Mouse (Mus musculus) limb, embryonic 12.5 days (tissue): ENCODE measurements around the gene Ptprj. TPM values are rescaled to one million over a fixed set of nuclear protein-coding genes. Genes with fewer than 3 reads are reported as not detected.

Experiments
- ATAC-seq: fragments of 200-750 bp; cut with Nextera tagmentation; 2 replicates; pipeline ENCODE4 v1.8.0; 2017; ENCODE audit warnings: low read depth, moderate TSS enrichment; ENCODE audit not compliant: insufficient number of reproducible peaks, insufficient read depth, low FRiP score, low TSS enrichment
- H3K27ac ChIP-seq: fragments of 300-500 bp; sonication (generic); 2 replicates; pipeline ENCODE4 v1.5.1; 2016; ENCODE audit warnings: mild to moderate bottlenecking, moderate library complexity
- H3K27me3 ChIP-seq: fragments of 300-500 bp; sonication (generic); 2 replicates; pipeline ENCODE4 v1.6.1; 2016; ENCODE audit warnings: mild to moderate bottlenecking, moderate library complexity
- H3K36me3 ChIP-seq: fragments of 300-500 bp; sonication (generic); 2 replicates; pipeline ENCODE4 v1.6.1; 2016; ENCODE audit warnings: mild to moderate bottlenecking, moderate library complexity
- H3K4me1 ChIP-seq: fragments of 300-500 bp; sonication (generic); replicated peaks from 2 replicates; pipeline ENCODE4 v1.6.1; 2016
- H3K4me2 ChIP-seq: fragments of 300-500 bp; sonication (generic); 2 replicates; pipeline ENCODE4 v1.6.1; 2016; ENCODE audit warnings: mild to moderate bottlenecking, moderate library complexity
- H3K4me3 ChIP-seq: fragments of 300-500 bp; sonication (generic); replicated peaks from 2 replicates; pipeline ENCODE4 v1.5.1; 2016; ENCODE audit warnings: mild to moderate bottlenecking
- H3K9ac ChIP-seq: fragments of 300-500 bp; sonication (generic); replicated peaks from 2 replicates; pipeline ENCODE4 v1.6.1; 2016; ENCODE audit warnings: mild to moderate bottlenecking, moderate library complexity
- H3K9me3 ChIP-seq: fragments of 300-500 bp; sonication (generic); 2 replicates; pipeline ENCODE4 v1.6.1; 2016; ENCODE audit warnings: mild to moderate bottlenecking, moderate library complexity
- WGBS: fragments of 180-500 bp; shearing (Covaris S2); methylation state at CpG from one replicate; pipeline ENCODE4 v1.1.7; 2016; 5-methylcytosine and 5-hydroxymethylcytosine counted together
- polyA plus RNA-seq: library from polyadenylated mRNA; unstranded; fragments of >200 nt; fragmentation: Nextera tagmentation; extraction: Ambion mirVana; gene quantifications from 2 replicates; pipeline ENCODE4 v1.2.1, GENCODE M21; 2016

The Ptprj gene
- polyA plus RNA-seq, 1 experiment from 2014 or later: 1.3 TPM

DNA sequence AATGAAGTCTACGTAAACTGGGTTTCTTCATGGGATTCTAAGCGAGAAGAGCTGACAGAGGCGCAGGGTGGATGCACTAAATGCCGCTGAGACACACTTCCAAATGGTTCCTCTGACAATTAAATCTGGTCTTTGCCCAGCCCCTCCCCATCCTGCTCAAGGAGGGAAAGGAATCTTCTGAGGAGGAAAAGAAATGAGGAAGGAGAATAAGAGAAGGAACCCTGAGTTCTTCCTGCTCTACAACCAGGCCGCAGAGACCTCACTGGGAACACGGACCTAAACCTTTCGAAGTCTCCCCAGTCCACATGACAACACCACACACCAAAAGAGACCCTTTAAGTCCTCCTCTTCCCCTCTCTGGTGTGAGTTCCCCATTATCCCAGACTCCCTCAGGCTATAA, 101.9 kb downstream of the Ptprj start:
- H3K4me3 ChIP-seq: no peak overlapping the region
- no peak for ATAC-seq
- no peaks in the 10 kb centered on the region for H3K9me3 ChIP-seq
- H3K27me3 ChIP-seq: peaks cover 12% of the 10 kb centered on the region; the same call in 1 of the 2 replicates
- H3K36me3 ChIP-seq: no peaks in the 10 kb centered on the region
- H3K4me2 ChIP-seq: no peak overlapping the region
- no peak overlapping the region for H3K9ac ChIP-seq
- H3K4me1 ChIP-seq: 0 out of 2 replicates have a peak, but pooled peaks cover 5% of the 10 kb centered on the region
- 88% methylated on average over 7 of the region's 7 CpGs for WGBS
- no peak overlapping the region for H3K27ac ChIP-seq

- H3K9ac ChIP-seq: no peak overlapping the region
- ATAC-seq: no peak
- peaks cover 12% of the 10 kb centered on the region; the same call in 1 of the 2 replicates for H3K27me3 ChIP-seq
- WGBS: 25% methylated on average over 8 of the region's 8 CpGs
- H3K9me3 ChIP-seq: no peaks in the 10 kb centered on the region
- no peaks in the 10 kb centered on the region for H3K36me3 ChIP-seq
- 0 out of 2 replicates have a peak, but pooled peaks cover 5% of the 10 kb centered on the region for H3K4me1 ChIP-seq
- no peak overlapping the region for H3K4me2 ChIP-seq
- H3K27ac ChIP-seq: no peak overlapping the region
- no peak overlapping the region for H3K4me3 ChIP-seq
Observed at GRCm38 (mm10) chr2:90477617-90478016, 102.8 kb downstream of the Ptprj start.

- no peaks in the 10 kb centered on the region for H3K9me3 ChIP-seq
- WGBS: 71% methylated on average over 4 of the region's 5 CpGs
- no peak overlapping the region for H3K4me3 ChIP-seq
- H3K4me1 ChIP-seq: 0 out of 2 replicates have a peak, but pooled peaks cover 5% of the 10 kb centered on the region
- no peak overlapping the region for H3K9ac ChIP-seq
- ATAC-seq: no peak
- H3K27ac ChIP-seq: no peak overlapping the region
- H3K4me2 ChIP-seq: no peak overlapping the region
- peaks cover 12% of the 10 kb centered on the region; the same call in 1 of the 2 replicates for H3K27me3 ChIP-seq
- H3K36me3 ChIP-seq: no peaks in the 10 kb centered on the region
Observed at GRCm38 (mm10) chr2:90476792-90477191, 103.7 kb downstream of the Ptprj start.

DNA sequence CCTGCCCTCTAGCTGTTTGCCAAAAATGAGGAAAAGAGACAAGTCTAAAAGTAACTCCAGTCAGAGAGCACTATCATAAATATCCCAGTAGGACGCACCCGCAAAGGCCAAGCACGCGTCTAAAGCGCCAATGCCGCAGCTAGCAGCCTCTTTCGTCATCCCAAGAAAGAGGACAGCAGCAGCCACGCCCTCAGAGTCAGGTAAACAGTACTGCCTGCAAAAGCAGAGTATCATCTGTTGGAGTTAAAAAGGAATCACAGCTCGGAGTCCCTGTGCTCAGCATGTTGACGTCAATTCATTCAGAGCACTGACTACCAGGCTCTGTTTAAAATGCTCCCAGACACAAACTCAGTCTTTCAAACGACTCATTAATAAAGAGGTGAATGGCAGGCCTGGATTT, 104.1 kb downstream of the Ptprj start:
- Histone ChIP-seq H3K27me3 (peaks cover 12% of the 10 kb centered on the region; the same call in 1 of the 2 replicates), H3K9ac (no peak overlapping the region), H3K9me3 (no peaks in the 10 kb centered on the region), H3K4me1 (0 out of 2 replicates have a peak, but pooled peaks cover 5% of the 10 kb centered on the region), H3K4me3 (no peak overlapping the region), H3K4me2 (no peak overlapping the region), H3K36me3 (no peaks in the 10 kb centered on the region), H3K27ac (no peak overlapping the region)
- no peak for ATAC-seq
- WGBS: 83% methylated on average over 11 of the region's 11 CpGs

GRCm38 (mm10) chr2:90474593-90475405, 105.6 kb downstream of the Ptprj start:
- H3K27me3 ChIP-seq: peaks cover 12% of the 10 kb centered on the region; the same call in 1 of the 2 replicates
- no peaks in the 10 kb centered on the region for H3K9me3 ChIP-seq
- H3K9ac ChIP-seq: no peak overlapping the region
- WGBS: 6% methylated on average over 11 of the region's 11 CpGs
- ATAC-seq: peak; percentile 87
- H3K4me2 ChIP-seq: peak overlapping the region; percentile 56
- H3K36me3 ChIP-seq: no peaks in the 10 kb centered on the region
- 0 out of 2 replicates have a peak, but pooled peaks cover 5% of the 10 kb centered on the region for H3K4me1 ChIP-seq
- H3K27ac ChIP-seq: no peak overlapping the region
- peak overlapping the region; percentile 24 for H3K4me3 ChIP-seq

DNA sequence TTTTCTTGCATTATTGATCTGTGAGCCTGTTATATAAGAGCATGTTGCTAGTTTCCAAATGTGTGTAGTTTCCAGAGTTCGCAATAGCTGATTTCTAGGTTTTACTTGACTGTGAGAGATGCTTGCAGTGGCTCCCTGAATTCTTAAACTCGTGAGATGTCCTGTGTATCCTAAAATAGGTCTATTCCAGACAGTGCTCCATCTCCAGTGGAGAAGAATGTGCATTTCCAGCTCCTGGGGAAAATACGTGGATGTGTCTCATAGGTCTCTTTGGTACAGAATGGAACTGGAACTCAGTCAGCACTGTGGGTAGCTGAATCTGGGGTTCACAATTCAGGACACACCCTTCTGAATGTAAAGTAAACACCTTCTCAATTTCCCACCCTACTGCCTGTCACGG, 107.7 kb downstream of the Ptprj start:
- Histone ChIP-seq H3K9ac (no peak overlapping the region), H3K27ac (no peak overlapping the region), H3K36me3 (no peaks in the 10 kb centered on the region), H3K4me3 (no peak overlapping the region), H3K4me1 (0 out of 2 replicates have a peak, but pooled peaks cover 5% of the 10 kb centered on the region), H3K9me3 (no peaks in the 10 kb centered on the region), H3K27me3 (peaks cover 5% of the 10 kb centered on the region; the same call in 1 of the 2 replicates), H3K4me2 (no peak overlapping the region)
- no peak for ATAC-seq
- 80% methylated on average over 4 of the region's 4 CpGs for WGBS

GRCm38 (mm10) chr2:90470122-90470521, 110.3 kb downstream of the Ptprj start:
- Histone ChIP-seq H3K4me2 (no peak overlapping the region), H3K9ac (no peak overlapping the region), H3K4me3 (no peak overlapping the region), H3K27me3 (no peaks in the 10 kb centered on the region), H3K9me3 (no peaks in the 10 kb centered on the region), H3K36me3 (no peaks in the 10 kb centered on the region), H3K4me1 (0 out of 2 replicates have a peak, but pooled peaks cover 3% of the 10 kb centered on the region), H3K27ac (no peak overlapping the region)
- 42% methylated on average over 6 of the region's 6 CpGs for WGBS
- no peak for ATAC-seq

- Histone ChIP-seq H3K36me3 (no peaks in the 10 kb centered on the region), H3K27me3 (no peaks in the 10 kb centered on the region), H3K4me3 (no peak overlapping the region), H3K4me2 (no peak overlapping the region), H3K4me1 (no peaks in the 10 kb centered on the region), H3K9me3 (no peaks in the 10 kb centered on the region), H3K27ac (no peak overlapping the region), H3K9ac (no peak overlapping the region)
- no peak for ATAC-seq
- 79% methylated on average over 7 of the region's 7 CpGs for WGBS
Observed at GRCm38 (mm10) chr2:90466480-90466879, 114.0 kb downstream of the Ptprj start.

DNA sequence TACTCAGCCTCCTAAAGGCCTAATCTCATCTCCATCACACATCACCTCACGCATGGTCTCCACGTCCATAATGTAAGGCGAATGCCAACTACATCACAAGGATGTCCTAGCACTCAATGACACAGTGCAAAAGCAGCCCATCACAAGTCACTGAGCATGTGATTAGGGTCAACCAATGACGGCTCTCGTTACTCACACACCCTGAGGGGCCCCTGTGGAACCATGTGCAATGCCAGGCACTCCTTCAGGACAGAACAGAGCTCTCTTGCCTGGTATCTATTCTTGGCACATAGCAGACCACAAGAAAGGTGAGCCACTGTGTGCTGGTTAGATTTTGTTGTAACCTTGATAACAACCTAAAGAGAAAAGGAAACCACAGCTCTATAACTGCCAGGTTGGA, 116.7 kb downstream of the Ptprj start:
- no peak overlapping the region for H3K4me2 ChIP-seq
- H3K4me1 ChIP-seq: no peaks in the 10 kb centered on the region
- no peak for ATAC-seq
- H3K9me3 ChIP-seq: no peaks in the 10 kb centered on the region
- no peaks in the 10 kb centered on the region for H3K27me3 ChIP-seq
- no peak overlapping the region for H3K4me3 ChIP-seq
- 94% methylated on average over 5 of the region's 5 CpGs for WGBS
- H3K36me3 ChIP-seq: no peaks in the 10 kb centered on the region; the same call in 1 of the 2 replicates
- H3K9ac ChIP-seq: no peak overlapping the region
- H3K27ac ChIP-seq: no peak overlapping the region

- no peak overlapping the region for H3K4me2 ChIP-seq
- H3K9me3 ChIP-seq: no peaks in the 10 kb centered on the region
- H3K36me3 ChIP-seq: no peaks in the 10 kb centered on the region; the same call in 1 of the 2 replicates
- no peaks in the 10 kb centered on the region for H3K27me3 ChIP-seq
- H3K27ac ChIP-seq: no peak overlapping the region
- H3K4me3 ChIP-seq: no peak overlapping the region
- no peaks in the 10 kb centered on the region for H3K4me1 ChIP-seq
- H3K9ac ChIP-seq: no peak overlapping the region
- ATAC-seq: no peak
Observed at GRCm38 (mm10) chr2:90462252-90462651, 118.2 kb downstream of the Ptprj start.

DNA sequence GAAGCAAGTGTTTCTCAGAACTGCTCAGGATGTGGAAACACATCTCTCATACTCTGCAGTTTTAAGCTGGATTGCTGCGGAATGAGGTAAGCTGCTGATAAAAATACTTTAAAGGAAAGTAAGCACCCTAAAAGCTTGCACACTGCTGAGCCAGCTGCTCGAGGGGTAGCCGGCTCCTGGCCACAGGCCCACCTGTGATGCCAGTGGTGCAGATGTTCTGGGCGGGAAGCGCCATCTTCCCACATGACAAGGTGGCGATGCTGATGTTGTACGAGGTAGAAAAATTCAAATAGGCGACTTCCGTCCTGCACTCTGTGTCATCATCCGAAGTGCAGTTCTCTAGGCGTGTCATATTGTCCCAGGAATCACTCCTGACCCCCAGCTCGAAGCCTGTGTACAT, 122.5 kb downstream of the Ptprj start:
- Histone ChIP-seq H3K36me3 (no peaks in the 10 kb centered on the region; the same call in none of the 2 replicates), H3K9me3 (no peaks in the 10 kb centered on the region), H3K9ac (no peak overlapping the region), H3K27ac (no peak overlapping the region), H3K4me3 (no peak overlapping the region), H3K4me2 (no peak overlapping the region), H3K4me1 (no peaks in the 10 kb centered on the region), H3K27me3 (no peaks in the 10 kb centered on the region)
- 92% methylated on average over 12 of the region's 12 CpGs for WGBS
- no peak for ATAC-seq
